Mouse (Mus musculus) frontal cortex, postnatal 36 days (tissue): ENCODE results near the gene Tox3.

Experiments
- DNase-seq, 2 experiments: peaks; one replicate each; pipeline ENCODE4 v3.0.0; 2022; ENCODE audit warnings: low spot score in 2 of 2

Gene Tox3

DNA sequence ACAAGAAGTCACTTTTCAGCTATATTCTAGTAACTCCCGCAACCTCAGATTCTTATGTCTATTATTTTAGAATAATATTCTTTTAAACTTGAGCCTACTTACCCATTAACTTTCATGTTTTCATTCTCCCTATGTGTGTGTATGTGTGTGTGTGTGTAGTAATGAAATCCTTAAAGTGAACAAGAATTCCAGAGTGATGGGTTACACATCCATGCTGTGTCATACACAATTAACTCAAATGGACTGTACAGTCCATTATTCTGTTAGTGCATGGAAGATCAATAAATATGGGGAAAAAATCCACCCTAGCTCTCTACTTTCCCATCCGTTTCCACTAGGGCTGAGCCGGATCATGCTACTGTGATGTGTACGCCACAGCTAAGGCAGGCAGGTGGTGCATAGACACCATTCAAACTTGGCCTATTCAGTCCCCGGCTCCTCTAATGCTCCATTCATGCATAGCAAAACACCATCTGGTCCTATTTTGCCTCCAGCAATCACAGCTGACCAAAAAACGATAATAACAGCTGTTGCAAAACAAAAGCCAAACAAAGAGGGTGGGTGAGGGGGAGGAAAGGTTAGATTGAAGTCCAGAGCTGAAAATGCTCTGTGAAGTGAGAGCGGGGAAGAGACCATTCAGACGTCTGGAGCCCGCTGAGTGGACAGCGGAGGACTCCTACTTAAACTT is 103.5 kb downstream of the Tox3 start:
- DNase-seq: no peak

DNA sequence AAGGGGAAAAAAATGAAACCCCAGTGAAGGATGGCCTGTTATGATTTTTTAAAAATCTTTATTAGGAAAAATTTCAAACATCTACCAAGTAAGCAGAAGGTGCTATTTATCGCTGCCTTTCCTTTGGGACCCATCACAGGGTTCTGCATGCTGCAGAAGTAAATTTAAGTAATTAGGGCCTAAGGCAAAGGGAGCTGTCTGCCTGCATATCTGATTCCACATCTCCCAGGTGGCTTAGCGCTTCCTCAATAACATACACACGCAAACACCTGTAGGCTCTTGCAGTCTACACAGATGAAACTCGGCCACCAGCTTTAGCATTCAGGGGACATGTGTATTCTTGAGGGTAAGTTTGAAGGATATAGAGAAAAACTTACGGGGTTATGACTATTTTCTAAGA is 104.2 kb downstream of the Tox3 start:
- no peak for DNase-seq

DNA sequence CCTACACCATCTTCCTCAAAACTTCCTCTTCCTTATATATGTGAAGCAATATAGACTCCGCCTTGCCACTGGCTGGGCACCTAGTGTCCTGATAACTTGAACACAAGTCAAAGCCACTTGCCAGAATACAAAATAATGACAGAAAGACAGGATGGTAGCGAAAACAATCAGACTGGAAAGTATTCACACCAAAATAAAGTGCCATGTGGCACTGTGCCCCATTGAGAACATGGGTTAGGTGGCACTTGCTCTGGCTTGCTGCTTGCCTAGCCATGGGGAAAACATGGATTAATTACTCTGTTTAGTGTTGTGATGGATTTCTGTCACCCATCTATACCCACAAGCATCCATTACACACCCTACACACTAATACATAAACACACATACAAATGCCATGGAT is 105.8 kb downstream of the Tox3 start:
- no peak for DNase-seq

DNA sequence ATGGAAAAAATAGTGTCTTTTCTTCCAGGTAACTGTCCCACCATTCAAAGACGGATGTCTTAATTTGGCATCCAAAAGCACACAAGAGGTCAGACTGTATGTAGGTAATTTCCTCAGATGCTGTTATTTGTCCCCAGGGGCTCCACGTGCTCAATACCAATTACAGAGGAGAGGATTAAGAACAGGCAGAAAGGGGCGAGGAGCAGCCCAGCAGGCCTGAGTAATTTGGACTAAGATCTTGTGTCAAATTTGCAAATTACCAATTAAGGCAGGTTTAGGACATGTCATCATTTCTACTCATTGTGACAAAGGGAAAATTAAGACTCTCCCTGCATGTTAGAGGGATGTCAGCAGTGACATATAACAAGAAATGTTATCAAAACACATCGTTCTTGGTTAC is 106.7 kb downstream of the Tox3 start:
- DNase-seq: no peak

DNA sequence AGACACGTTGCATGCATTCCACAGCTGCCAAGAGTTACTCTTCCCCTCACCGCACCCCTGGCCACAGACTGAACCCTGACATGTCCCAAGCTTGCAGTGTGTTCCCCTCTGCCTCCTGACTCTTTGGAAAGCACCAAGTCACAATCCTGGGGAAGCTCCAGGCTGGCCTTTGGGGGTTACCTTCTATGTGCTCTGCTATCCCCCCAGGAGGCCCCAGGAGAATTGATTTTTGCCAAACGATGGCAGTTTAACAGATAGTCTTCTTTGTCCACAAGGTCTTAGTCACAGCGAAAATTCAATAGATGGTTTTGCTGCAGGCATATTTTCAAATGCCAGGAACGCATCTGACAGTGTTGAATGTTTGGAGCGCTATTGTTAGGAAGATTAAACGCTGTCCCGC is 115.6 kb downstream of the Tox3 start:
- no peak for DNase-seq

DNA sequence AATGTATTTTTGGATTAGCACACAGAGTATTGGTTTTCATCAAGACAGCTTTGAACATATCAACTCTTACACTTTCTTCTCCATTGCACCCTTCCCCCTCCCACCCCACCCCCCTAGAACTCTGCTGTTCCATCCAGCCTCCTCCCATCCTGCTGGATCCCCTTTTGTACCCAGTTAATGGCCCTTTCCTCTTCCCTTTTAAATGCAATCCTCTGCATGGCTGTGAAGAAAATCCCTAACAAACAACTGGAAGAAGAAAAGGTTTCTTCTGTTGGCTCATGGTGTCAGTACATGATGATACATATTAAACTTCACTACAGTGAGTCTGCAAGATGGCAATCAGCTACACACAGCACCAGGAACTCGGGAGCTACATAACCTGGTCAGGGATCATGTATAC is 124.0 kb downstream of the Tox3 start:
- no peak for DNase-seq

DNA sequence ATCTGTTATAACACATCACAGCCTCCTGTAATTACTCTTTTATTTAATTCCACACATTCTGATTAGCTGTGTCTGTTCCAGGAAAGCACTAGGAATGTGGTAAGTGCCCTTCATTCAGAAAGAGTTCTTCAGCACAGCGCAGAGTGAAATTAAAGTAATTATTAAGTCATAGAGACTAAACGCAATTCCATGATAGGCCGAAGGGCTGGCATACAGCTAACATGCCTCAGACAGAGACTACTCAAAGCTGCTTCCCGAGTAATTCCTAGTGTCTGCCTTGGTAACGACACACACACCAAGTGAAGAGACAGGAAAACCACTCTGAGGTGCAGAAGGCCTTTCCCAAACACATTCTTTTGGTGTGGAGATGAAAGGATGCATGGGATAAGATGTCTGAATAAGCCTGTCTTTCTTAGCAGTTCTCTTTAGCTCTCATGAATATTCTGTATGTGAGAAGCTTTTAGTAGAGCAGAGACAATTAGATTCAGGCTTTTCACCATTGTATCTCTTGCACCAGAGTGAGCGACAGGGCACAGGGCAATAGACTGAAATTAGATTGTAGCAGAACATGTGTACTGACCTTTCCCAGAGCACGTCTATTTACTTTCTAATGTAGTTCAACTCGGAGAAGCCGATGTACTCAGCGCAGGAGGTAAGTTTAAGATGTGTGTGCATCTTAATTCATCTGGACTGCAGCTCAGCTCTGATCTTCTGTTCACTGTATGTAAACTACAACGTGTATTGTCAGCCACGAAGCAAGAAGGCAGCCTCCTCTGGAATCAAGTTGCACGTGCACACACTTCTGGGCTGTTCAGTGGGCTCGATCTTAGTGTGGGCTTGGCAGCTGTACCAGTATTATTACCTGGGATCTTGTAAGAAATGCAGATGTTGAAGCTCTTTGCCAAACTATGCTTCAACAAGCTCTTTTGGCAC is 138.8 kb downstream of the Tox3 start:
- no peak for DNase-seq
